Mouse (Mus musculus) testis, adult 2 months (tissue): Measurements from ENCODE around the gene Ankrd17.

Source experiments
- CTCF ChIP-seq: fragments of 200-500 bp; IDR thresholded peaks from 2 replicates; pipeline ENCODE4 v1.5.1; 2012; ENCODE audit warnings: low read depth, mild to moderate bottlenecking, inconsistent platforms, low read length, moderate library complexity; ENCODE audit not compliant: control insufficient read depth, insufficient read depth, insufficient replicate concordance
- POLR2A ChIP-seq: fragments of 200-500 bp; IDR thresholded peaks from 2 replicates; pipeline ENCODE4 v1.6.1; 2012; ENCODE audit warnings: low read depth, mild to moderate bottlenecking, inconsistent platforms, low read length, moderate library complexity; ENCODE audit not compliant: control insufficient read depth

DNA sequence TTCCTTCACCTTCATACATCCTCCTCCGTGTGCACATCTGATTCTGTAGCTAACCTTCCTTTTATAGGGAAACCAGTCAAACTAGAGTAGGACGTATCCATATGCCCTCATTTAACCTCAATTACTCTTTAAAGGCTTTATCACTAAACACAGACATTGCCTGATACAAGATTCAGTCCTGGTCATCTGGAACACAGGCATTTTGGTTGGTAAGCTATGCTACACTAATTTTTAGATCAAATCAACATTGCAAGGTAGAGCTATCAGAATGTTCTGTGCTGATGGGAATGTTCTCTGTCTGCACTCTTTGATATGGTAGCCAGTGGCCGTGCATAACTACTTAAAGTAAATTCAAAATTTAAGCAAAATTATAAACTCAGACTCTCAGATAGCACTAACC is 10.6 kb downstream of the Ankrd17 start:
- no peak for TF ChIP-seq CTCF
- TF ChIP-seq POLR2A: no peak
